Mouse (Mus musculus) cerebellum, adult 8-10 months (tissue): ENCODE results near the gene Sec22c.

Experiments
- DNase-seq: peaks from one replicate; pipeline ENCODE4 v3.0.0; 2022

The Sec22c gene

GRCm38 (mm10) chr9:121690734-121691133, 14.6 kb downstream of the Sec22c start:
- no peak for DNase-seq

- no peak for DNase-seq
These were observed 15.1 kb downstream of the Sec22c start for GRCm38 (mm10) chr9:121690200-121690651.

- no peak for DNase-seq
These were observed 20.6 kb downstream of the Sec22c start for GRCm38 (mm10) chr9:121684702-121685101.

GRCm38 (mm10) chr9:121682037-121682680, 23.1 kb downstream of the Sec22c start:
- no peak for DNase-seq

- no peak for DNase-seq
These were observed 24.1 kb downstream of the Sec22c start for GRCm38 (mm10) chr9:121681191-121681590.

DNA sequence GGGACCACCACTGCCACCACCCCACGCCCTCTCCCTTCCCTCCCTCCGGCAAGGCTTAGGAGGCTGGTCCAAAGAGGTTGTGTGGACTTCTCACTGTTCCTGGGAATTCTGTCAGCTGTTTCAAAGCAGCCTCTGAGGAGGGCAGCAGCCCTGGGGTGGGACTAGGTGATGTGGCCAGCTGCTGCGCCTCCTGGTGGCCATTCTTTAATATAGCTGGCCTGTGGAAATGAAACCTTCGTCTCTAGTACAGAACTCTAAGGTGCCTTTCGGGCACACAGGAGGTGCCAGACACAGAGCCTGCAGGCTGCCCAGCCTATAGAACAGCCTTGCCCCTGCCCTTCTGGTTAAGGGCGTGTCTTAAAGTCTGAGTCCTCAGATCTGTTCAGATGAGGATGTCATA, 25.7 kb downstream of the Sec22c start:
- peak; percentile 36 for DNase-seq

- DNase-seq, result no peak
These were observed 27.8 kb downstream of the Sec22c start for GRCm38 (mm10) chr9:121677476-121677875.

GRCm38 (mm10) chr9:121677069-121677468, 28.2 kb downstream of the Sec22c start:
- DNase-seq, result no peak

DNA sequence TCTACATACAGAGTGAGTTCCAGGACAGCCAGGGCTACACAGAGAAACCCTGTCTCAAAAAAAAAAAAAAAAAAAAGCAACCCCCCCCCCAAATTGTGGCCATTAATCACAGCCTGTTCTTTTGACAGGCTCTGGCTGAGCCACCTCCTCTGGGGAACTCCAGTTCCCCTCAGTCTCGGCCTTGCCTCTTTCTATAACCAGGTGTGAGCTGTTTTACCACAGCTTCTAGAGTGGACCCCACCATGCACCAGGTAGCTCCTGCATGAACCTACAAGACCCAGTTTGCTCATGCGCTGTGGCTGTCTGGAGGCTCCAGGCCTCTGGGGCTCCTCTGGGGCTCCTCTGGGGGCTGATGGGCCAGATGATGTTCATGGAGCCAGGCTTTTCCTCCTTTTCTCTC, 29.7 kb downstream of the Sec22c start:
- no peak for DNase-seq

GRCm38 (mm10) chr9:121675011-121675410, 30.3 kb downstream of the Sec22c start:
- no peak for DNase-seq

GRCm38 (mm10) chr9:121673716-121674115, 31.6 kb downstream of the Sec22c start:
- DNase-seq, result no peak

DNA sequence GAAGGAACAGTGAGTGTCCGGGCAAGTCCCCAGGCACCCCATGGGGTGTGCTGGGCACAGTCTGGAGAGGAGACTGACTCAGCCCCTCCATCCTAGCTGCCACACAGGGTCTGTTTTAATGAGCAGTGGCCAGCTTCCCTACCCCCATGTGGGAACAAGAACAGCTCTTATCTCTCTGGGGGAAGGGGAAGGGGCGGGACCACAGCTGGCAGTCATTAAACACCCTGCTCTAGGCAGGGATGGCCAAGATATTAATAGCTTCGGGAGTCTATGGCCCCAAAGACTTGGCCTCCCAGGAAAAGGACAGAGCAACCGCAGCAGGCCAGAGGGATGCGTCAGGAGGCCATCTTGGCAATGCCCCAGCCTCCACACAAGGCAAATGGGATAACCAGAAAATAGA, 33.0 kb downstream of the Sec22c start:
- DNase-seq, result no peak

DNA sequence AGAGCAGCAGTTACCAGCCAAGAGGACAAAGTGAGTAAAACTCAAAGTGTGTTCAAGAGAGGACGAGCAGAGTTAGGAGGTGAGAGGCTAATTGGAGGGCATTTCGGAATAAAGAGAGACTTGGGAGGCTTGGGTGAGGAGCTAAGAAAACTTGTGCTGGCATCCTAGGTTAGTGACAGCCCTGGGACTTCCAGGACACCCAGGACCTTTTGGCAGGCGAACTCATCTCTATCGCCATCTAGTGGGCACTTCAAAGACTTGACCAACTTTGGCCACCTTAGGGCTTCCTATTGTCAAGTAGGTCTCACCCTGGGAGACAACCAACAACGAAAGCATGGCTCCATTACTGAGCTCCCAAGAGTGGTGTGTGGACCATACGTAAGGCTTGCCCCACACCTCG, 34.0 kb downstream of the Sec22c start:
- DNase-seq, result peak; percentile 58

DNA sequence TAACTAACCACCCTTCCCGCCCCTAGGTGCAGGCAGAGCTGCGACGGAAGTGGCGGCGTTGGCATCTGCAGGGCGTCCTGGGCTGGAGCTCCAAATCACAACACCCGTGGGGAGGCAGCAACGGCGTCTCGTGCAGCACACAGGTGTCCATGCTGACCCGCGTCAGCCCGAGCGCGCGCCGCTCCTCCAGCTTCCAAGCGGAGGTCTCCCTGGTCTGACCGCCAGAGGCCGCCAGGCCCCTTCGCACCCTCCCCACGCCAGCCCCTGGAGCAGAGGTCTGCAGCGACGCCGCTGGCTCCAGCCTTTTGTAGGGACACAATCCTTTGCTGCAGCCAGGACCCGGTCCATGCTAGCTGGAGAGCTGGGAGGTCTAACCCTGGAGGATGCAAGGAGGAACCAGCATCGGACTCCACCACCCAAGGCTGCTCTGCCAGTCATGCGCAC, 35.9 kb downstream of the Sec22c start:
- DNase-seq, result no peak

DNA sequence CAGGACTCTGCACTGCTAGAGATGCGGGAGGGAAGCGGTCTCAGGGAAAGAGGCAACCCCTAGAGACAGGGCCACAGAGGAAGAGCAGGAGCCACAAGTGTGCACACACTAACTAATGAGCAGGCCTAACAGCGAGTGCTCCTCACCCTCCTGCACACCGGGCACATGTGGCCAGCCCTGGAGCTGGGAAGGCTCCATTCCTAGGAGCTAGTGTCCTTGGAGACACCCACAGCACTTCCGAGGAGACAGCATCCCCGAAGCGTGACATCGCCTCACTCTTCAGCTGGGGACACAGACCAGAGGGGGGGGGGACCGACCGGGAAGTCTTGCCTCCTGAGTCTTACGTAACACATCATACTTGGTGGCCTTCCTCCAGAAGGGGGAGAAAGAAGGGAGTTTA, 37.5 kb downstream of the Sec22c start:
- no peak for DNase-seq

- no peak for DNase-seq
These were observed 38.2 kb downstream of the Sec22c start for GRCm38 (mm10) chr9:121666957-121667630.

GRCm38 (mm10) chr9:121664104-121664503, 41.2 kb downstream of the Sec22c start:
- DNase-seq, result no peak

DNA sequence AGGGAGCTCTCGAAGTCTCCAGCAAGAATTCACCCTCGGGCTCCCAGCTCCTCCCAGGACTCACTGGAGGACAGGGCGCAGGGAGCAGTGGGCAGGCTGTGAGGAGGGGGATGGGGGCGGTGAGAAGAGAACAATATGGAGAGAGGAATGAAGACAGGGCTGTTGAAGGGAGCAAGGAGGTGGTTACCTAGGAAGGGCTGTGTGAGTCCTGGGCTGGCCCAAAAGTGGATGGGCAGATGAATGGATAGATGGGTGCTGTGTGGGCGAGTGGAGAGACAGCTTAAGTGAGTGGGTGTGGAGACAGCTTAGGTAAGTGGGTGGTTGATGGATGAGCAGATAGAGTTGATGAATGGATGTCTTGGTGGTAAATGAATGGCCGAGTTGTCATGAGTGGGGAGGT, 41.8 kb downstream of the Sec22c start:
- DNase-seq, result no peak

GRCm38 (mm10) chr9:121659791-121660190, 45.5 kb downstream of the Sec22c start:
- DNase-seq, result no peak

DNA sequence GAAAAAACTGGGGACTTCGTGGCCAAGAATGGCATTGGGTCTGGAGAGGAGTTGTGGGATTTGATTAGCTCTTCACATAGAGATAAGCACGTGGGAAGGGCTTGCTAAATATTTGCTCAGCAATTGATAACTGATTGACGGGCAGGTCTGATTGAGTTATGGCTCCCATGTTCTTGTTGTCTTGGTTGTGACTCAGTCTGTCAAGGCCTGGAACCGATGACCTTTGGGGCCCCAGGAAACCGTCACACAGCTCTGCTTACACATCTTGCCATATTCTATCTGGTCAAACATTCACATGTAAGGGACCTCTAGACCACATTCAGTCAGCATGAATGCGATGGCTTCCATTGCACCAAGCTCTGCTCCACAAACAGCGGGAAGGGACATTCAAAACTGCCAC, 47.0 kb downstream of the Sec22c start:
- no peak for DNase-seq

DNA sequence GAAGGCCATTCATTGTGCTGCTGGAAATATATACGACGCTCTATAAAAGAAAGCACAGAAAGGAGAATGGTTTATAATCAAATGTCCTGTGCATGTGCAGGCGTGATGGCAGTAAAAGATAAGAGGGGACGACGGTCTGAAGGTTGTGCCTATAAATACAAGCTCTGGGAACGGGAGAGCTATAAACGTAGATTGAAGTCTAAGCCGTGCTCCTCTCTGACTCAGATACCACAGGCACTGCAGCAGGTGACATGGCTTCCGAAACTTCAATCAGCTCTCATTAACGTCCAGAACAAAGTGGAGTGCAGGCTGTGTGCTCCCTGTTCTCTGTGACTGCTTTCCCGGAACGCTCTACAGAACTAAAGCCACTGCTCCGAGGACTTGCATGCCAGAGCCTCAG, 48.1 kb downstream of the Sec22c start:
- no peak for DNase-seq

DNA sequence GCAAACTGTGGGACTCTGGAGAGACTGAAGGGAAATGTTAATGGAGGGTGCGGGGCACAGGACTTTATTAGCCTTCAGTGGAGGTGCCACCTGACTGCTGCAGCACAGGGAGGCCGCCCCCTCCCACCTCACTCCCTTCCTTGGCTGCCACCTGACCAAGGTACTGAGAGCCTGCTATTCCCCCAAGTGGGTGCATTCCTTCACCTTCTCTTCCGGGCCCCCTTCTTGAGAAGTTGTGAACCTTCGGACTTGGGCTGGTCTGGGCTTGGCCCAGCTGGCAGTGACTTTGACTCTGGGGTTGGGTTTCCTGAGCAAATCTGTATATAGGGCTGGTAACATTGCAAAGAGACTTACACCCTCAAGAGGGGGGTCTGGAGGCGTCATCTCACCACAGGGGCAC, 49.0 kb downstream of the Sec22c start:
- no peak for DNase-seq

GRCm38 (mm10) chr9:121653668-121654067, 51.6 kb downstream of the Sec22c start:
- no peak for DNase-seq

DNA sequence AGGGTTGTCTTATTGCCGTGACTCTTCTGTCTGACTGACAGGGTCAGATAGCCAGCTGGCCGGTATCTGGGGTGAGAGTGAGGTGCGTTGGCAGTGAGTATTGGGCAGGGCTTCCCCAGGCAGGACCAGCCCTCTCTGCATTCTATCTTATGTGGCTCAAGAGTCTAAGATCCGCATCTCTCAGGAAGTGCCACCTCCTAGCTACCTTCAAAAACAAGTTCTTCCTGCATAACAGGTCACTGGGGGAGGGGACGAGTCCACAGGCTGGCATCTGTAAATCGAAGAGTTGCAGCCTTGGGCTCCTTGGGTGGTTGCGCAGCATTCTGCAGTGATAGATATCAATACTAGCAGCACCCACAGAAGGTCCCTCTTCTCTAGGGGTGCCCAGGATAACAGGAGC, 58.3 kb downstream of the Sec22c start:
- DNase-seq, result no peak

DNA sequence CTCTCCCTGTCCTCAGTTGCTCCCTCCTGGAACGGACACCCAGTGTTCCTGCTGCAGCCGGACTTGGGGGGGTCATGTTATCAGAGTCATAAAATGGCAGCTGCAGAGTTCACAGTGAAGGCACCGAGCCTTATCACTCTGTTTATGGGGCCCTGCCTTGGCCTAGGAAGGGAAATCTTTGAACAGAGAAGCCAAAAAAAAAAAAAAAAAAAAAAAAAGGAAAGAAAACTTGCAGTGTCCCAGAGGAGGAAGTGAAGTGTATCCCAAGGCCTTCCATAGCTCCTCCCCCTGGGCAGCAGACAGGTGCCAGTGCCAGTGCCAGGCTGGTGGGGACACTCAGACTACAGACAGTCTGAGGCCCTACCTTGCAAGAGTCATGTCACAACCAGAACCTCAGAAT, 60.4 kb downstream of the Sec22c start:
- no peak for DNase-seq
